Mouse (Mus musculus) testis, postnatal 10 days (tissue): ENCODE measurements around the gene Prnd.
A peak's percentile ranks its signal among the peaks of the same experiment; 100 is the strongest.

Experiments
- DNase-seq: peaks from one replicate; pipeline ENCODE4 v3.0.0; 2021; ENCODE audit warnings: low spot score

Prnd gene

GRCm38 (mm10) chr2:131940506-131940905, 10.2 kb upstream of the Prnd start:
- no peak for DNase-seq

GRCm38 (mm10) chr2:131941501-131941900, 9.2 kb upstream of the Prnd start:
- peak; percentile 25 for DNase-seq

- peak; percentile 13 for DNase-seq
Measured at GRCm38 (mm10) chr2:131944370-131944769, 6.3 kb upstream of the Prnd start.

GRCm38 (mm10) chr2:131945225-131945624, 5.4 kb upstream of the Prnd start:
- DNase-seq = no peak

- peak; percentile 20 for DNase-seq
Measured at GRCm38 (mm10) chr2:131945765-131946164, 4.9 kb upstream of the Prnd start.

- DNase-seq = peak; percentile 36
Measured at GRCm38 (mm10) chr2:131946351-131946750, 4.3 kb upstream of the Prnd start.

GRCm38 (mm10) chr2:131948156-131948555, 2.5 kb upstream of the Prnd start:
- DNase-seq = peak; percentile 16

GRCm38 (mm10) chr2:131948916-131949639, 1.6 kb upstream of the Prnd start:
- DNase-seq = peak; percentile 34

- DNase-seq = peak; percentile 75
Measured at GRCm38 (mm10) chr2:131949767-131950597, 679 bp upstream of the Prnd start.

GRCm38 (mm10) chr2:131952456-131952855, 1.8 kb downstream of the Prnd start:
- DNase-seq = peak; percentile 54

GRCm38 (mm10) chr2:131952961-131953538, 2.4 kb downstream of the Prnd start:
- peak; percentile 47 for DNase-seq

GRCm38 (mm10) chr2:131953711-131954110, 3.0 kb downstream of the Prnd start:
- no peak for DNase-seq

GRCm38 (mm10) chr2:131954835-131955234, 4.2 kb downstream of the Prnd start:
- peak; percentile 61 for DNase-seq

- peak; percentile 75 for DNase-seq
Measured at GRCm38 (mm10) chr2:131955264-131955663, 4.6 kb downstream of the Prnd start.

- DNase-seq = peak; percentile 31
Measured at GRCm38 (mm10) chr2:131956336-131957256, 5.9 kb downstream of the Prnd start.

GRCm38 (mm10) chr2:131957731-131958222, 7.1 kb downstream of the Prnd start:
- DNase-seq = peak; percentile 54

GRCm38 (mm10) chr2:131961671-131962070, 11.0 kb downstream of the Prnd start:
- DNase-seq = peak; percentile 25

- no peak for DNase-seq
Measured at GRCm38 (mm10) chr2:131970597-131970996, 19.9 kb downstream of the Prnd start.

GRCm38 (mm10) chr2:131971098-131971497, 20.4 kb downstream of the Prnd start:
- no peak for DNase-seq

- peak; percentile 8 for DNase-seq
Measured at GRCm38 (mm10) chr2:131976663-131977062, 26.0 kb downstream of the Prnd start.

GRCm38 (mm10) chr2:131980866-131981265, 30.2 kb downstream of the Prnd start:
- DNase-seq = peak; percentile 44
